Mouse (Mus musculus): ENCODE results near the gene Gm1110. TPM values are rescaled to one million over a fixed set of nuclear protein-coding genes. Genes with fewer than 3 reads are reported as not detected.

Gm1110 gene
- polyA plus RNA-seq, 1 experiment from 2014 or later, result not detected

Other genes with a start within 250 kb of the Gm1110 start
- gene B3gat1, start 189.4 kb downstream of the Gm1110 start, polyA plus RNA-seq (2015; fragmentation: Nextera tagmentation; extraction: Ambion mirVana), result 0.11 TPM in 1 of 2 replicates, not detected in the other
- 10.5 and 11.1 TPM in 2 replicates for gene Glb1l2, start 116.6 kb downstream of the Gm1110 start, polyA plus RNA-seq (2015; fragmentation: Nextera tagmentation; extraction: Ambion mirVana)
- 0.48 and 0.89 TPM in 2 replicates for gene Glb1l3, start 62.2 kb downstream of the Gm1110 start, polyA plus RNA-seq (2015; fragmentation: Nextera tagmentation; extraction: Ambion mirVana)
- 49.5 and 53.8 TPM in 2 replicates for gene Acad8, start 76.5 kb upstream of the Gm1110 start, polyA plus RNA-seq (2015; fragmentation: Nextera tagmentation; extraction: Ambion mirVana)
- gene Thyn1, start 76.6 kb upstream of the Gm1110 start, polyA plus RNA-seq (2015; fragmentation: Nextera tagmentation; extraction: Ambion mirVana), result 112 and 123 TPM in 2 replicates
- 25.1 and 27.6 TPM in 2 replicates for gene Vps26b, start 107.0 kb upstream of the Gm1110 start, polyA plus RNA-seq (2015; fragmentation: Nextera tagmentation; extraction: Ambion mirVana)
- 34.4 and 35.1 TPM in 2 replicates for gene Ncapd3, start 107.1 kb upstream of the Gm1110 start, polyA plus RNA-seq (2015; fragmentation: Nextera tagmentation; extraction: Ambion mirVana)
- gene Jam3, start 232.3 kb upstream of the Gm1110 start, polyA plus RNA-seq (2015; fragmentation: Nextera tagmentation; extraction: Ambion mirVana), result 55.9 and 59.0 TPM in 2 replicates

Data from lung, embryonic 16.5 days (tissue).